Mouse (Mus musculus) midbrain, postnatal 0 days (tissue): Measurements from ENCODE around the gene Slc38a9. TPM values are rescaled to one million over a fixed set of nuclear protein-coding genes. Genes with fewer than 3 reads are reported as not detected.

ENCODE experiments used
- ATAC-seq: fragments of 200-750 bp; cut with Nextera tagmentation; 2 replicates; pipeline ENCODE4 v1.8.0; 2017; ENCODE audit warnings: moderate number of reproducible peaks, mild to moderate bottlenecking, moderate TSS enrichment, moderate library complexity; ENCODE audit not compliant: low FRiP score
- DNase-seq: peaks from one replicate; pipeline ENCODE4 v3.0.0-alpha.2; 2015; ENCODE audit warnings: low spot score
- H3K27ac ChIP-seq: fragments of 300-500 bp; sonication (generic); 2 replicates; pipeline ENCODE4 v1.5.1; 2014; ENCODE audit warnings: low read depth, mild to moderate bottlenecking, low read length, mixed read lengths
- H3K27me3 ChIP-seq: fragments of 300-500 bp; sonication (generic); 2 replicates; pipeline ENCODE4 v1.6.1; 2014; ENCODE audit warnings: low read length, control low read depth, mixed read lengths; ENCODE audit not compliant: insufficient read depth
- H3K36me3 ChIP-seq: fragments of 300-500 bp; sonication (generic); 2 replicates; pipeline ENCODE4 v1.6.1; 2014; ENCODE audit warnings: low read length, control low read depth, mixed read lengths; ENCODE audit not compliant: insufficient read depth
- H3K4me1 ChIP-seq: fragments of 300-500 bp; sonication (generic); 2 replicates; pipeline ENCODE4 v1.6.1; 2014; ENCODE audit warnings: mild to moderate bottlenecking, control low read depth, antibody characterized with exemption, low read length, mixed read lengths; ENCODE audit not compliant: insufficient read depth
- H3K4me2 ChIP-seq: fragments of 300-500 bp; sonication (generic); 2 replicates; pipeline ENCODE4 v1.6.1; 2014; ENCODE audit warnings: low read depth, mild to moderate bottlenecking, low read length, mixed read lengths; ENCODE audit not compliant: poor library complexity, severe bottlenecking
- H3K4me3 ChIP-seq: fragments of 300-500 bp; sonication (generic); 2 replicates; pipeline ENCODE4 v1.5.1; 2014; ENCODE audit warnings: low read depth, mild to moderate bottlenecking, low read length, moderate library complexity
- H3K9ac ChIP-seq: fragments of 300-500 bp; sonication (generic); replicated peaks from 2 replicates; pipeline ENCODE4 v1.6.1; 2014; ENCODE audit warnings: mild to moderate bottlenecking, low read length, moderate library complexity, mixed read lengths; ENCODE audit not compliant: poor library complexity, severe bottlenecking
- H3K9me3 ChIP-seq: fragments of 300-500 bp; sonication (generic); 2 replicates; pipeline ENCODE4 v1.6.1; 2016; ENCODE audit warnings: low read length, control low read depth
- CTCF ChIP-seq: IDR thresholded peaks from 2 replicates; pipeline ENCODE4 v1.5.1; 2016; ENCODE audit warnings: antibody characterized with exemption, mild to moderate bottlenecking
- WGBS: fragments of 180-500 bp; shearing (Covaris S2); extraction: QIAGEN DNeasy Blood & Tissue Kit; methylation state at CpG from one replicate; pipeline ENCODE4 v1.1.7; 2014; 5-methylcytosine and 5-hydroxymethylcytosine counted together
- polyA plus RNA-seq: library from polyadenylated mRNA; unstranded; fragments of >200 nt; fragmentation: Nextera tagmentation; extraction: Ambion mirVana; gene quantifications from 2 replicates; pipeline ENCODE4 v1.2.1, GENCODE M21; 2015
- total RNA-seq: library from RNA; depleted of rRNA; stranded (reverse); fragments of >200 nt; gene quantifications from 2 replicates; pipeline ENCODE4 v1.2.3, GENCODE M21; 2014; rRNA removed

Slc38a9 gene
- total and polyA plus RNA-seq, 2 experiments from 2014 or later, result 10.8 to 14.4 TPM

GRCm38 (mm10) chr13:112786142-112786541 lies 125.6 kb downstream of the Slc38a9 start:
- no peak for TF ChIP-seq CTCF
- no peaks in the 10 kb centered on the region for H3K36me3 ChIP-seq
- ATAC-seq (no peak), DNase-seq (no peak)
- no peak overlapping the region for H3K4me3 ChIP-seq
- WGBS, result 61% methylated on average over 3 of the region's 3 CpGs
- H3K9ac ChIP-seq, result no peak overlapping the region
- H3K27ac ChIP-seq, result no peak overlapping the region
- no peak overlapping the region for H3K4me2 ChIP-seq
- H3K4me1 ChIP-seq, result no peaks in the 10 kb centered on the region
- no peaks in the 10 kb centered on the region for H3K27me3 ChIP-seq
- H3K9me3 ChIP-seq, result no peaks in the 10 kb centered on the region

DNA sequence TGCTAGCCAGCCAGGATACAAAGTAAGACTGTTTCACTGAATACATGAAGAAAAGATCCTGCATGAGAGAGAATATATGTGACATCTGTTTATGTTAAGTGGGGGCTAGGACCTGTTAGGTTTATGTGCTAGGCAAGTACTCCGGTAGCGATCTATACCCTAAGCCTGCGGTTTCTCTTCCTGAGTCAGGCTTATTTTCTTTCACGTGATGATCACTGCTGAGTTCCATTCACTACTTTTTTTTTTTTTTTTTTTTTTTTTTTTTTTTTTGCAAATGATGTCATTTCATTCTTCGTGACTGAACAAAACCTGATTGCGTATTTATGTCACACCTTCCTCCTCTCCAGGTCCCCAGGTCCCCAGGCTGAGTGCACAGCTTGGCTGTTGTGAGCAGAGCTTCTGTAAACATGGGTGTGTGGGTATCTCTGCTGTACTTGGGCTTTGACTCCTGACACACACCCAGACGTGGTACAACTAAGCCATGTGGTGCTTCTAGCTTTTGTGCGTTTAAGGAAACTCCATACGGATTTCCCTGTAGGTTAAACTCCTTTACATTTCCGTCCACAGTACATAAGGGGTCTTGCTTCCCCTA lies 126.5 kb downstream of the Slc38a9 start:
- H3K27me3 ChIP-seq, result no peaks in the 10 kb centered on the region
- no peak overlapping the region for H3K9ac ChIP-seq
- no peaks in the 10 kb centered on the region for H3K9me3 ChIP-seq
- no peak overlapping the region for H3K4me2 ChIP-seq
- no peaks in the 10 kb centered on the region for H3K36me3 ChIP-seq
- H3K4me3 ChIP-seq, result no peak overlapping the region
- no peak for TF ChIP-seq CTCF
- H3K27ac ChIP-seq, result no peak overlapping the region
- 81% methylated on average over 10 of the region's 10 CpGs for WGBS
- H3K4me1 ChIP-seq, result no peaks in the 10 kb centered on the region
- DNase-seq (no peak), ATAC-seq (no peak)

Other genes with a start within 250 kb of the Slc38a9 start
- 35.8 and 36.1 TPM in 2 replicates for gene Il6st, start 196.7 kb upstream of the Slc38a9 start, total RNA-seq
- gene Il6st, start 196.7 kb upstream of the Slc38a9 start, polyA plus RNA-seq, result 19.6 and 20.5 TPM in 2 replicates
- 0.05 TPM in 2 replicates for gene Il31ra, start 66.4 kb upstream of the Slc38a9 start, total RNA-seq
- 0.07 and 0.09 TPM in 2 replicates for gene Il31ra, start 66.4 kb upstream of the Slc38a9 start, polyA plus RNA-seq
- gene Ddx4, start 8.3 kb upstream of the Slc38a9 start, total RNA-seq, result 0.11 and 0.33 TPM in 2 replicates
- gene Ddx4, start 8.3 kb upstream of the Slc38a9 start, polyA plus RNA-seq, result 0.23 and 0.59 TPM in 2 replicates
- 59.7 and 59.9 TPM in 2 replicates for gene Plpp1, start 140.0 kb downstream of the Slc38a9 start, total RNA-seq
- gene Plpp1, start 140.0 kb downstream of the Slc38a9 start, polyA plus RNA-seq, result 87.2 and 91.0 TPM in 2 replicates